Mouse (Mus musculus) forebrain, embryonic 14.5 days (tissue): ENCODE results near the gene Misp. TPM values are rescaled to one million over a fixed set of nuclear protein-coding genes. Genes with fewer than 3 reads are reported as not detected.

Source experiments
- ATAC-seq: fragments of 200-750 bp; cut with Nextera tagmentation; 2 replicates; pipeline ENCODE4 v1.8.0; 2017; ENCODE audit warnings: mild to moderate bottlenecking, moderate library complexity
- DNase-seq: peaks from one replicate; pipeline ENCODE4 v3.0.0-alpha.2; 2015; ENCODE audit warnings: low spot score
- H3K27ac ChIP-seq: fragments of 300-500 bp; sonication (generic); 2 replicates; pipeline ENCODE4 v1.5.1; 2014; ENCODE audit warnings: low read depth, mild to moderate bottlenecking, control low read depth, low read length, moderate library complexity
- H3K27me3 ChIP-seq: fragments of 300-500 bp; sonication (generic); replicated peaks from 2 replicates; pipeline ENCODE4 v1.6.1; 2014; ENCODE audit warnings: low read length, control low read depth, mixed read lengths; ENCODE audit not compliant: control insufficient read depth, insufficient read depth
- H3K36me3 ChIP-seq: fragments of 300-500 bp; sonication (generic); 2 replicates; pipeline ENCODE4 v1.6.1; 2014; ENCODE audit warnings: low read length, control low read depth; ENCODE audit not compliant: control insufficient read depth, insufficient read depth
- H3K4me1 ChIP-seq: fragments of 300-500 bp; sonication (generic); 2 replicates; pipeline ENCODE4 v1.6.1; 2014; ENCODE audit warnings: antibody characterized with exemption, low read length, control low read depth; ENCODE audit not compliant: control insufficient read depth, insufficient read depth
- H3K4me2 ChIP-seq: fragments of 300-500 bp; sonication (generic); 2 replicates; pipeline ENCODE4 v1.6.1; 2014; ENCODE audit warnings: mild to moderate bottlenecking, control low read depth, low read length
- H3K4me3 ChIP-seq: fragments of 300-500 bp; sonication (generic); 2 replicates; pipeline ENCODE4 v1.5.1; 2014; ENCODE audit warnings: low read depth, low read length, control low read depth
- H3K9ac ChIP-seq: fragments of 300-500 bp; sonication (generic); 2 replicates; pipeline ENCODE4 v1.6.1; 2014; ENCODE audit warnings: mild to moderate bottlenecking, low read length, control low read depth, moderate library complexity
- H3K9me3 ChIP-seq: fragments of 300-500 bp; sonication (generic); replicated peaks from 2 replicates; pipeline ENCODE4 v1.6.1; 2016; ENCODE audit warnings: low read length, control low read depth, mixed read lengths; ENCODE audit not compliant: control insufficient read depth
- WGBS: fragments of 180-500 bp; shearing (Covaris S2); extraction: QIAGEN DNeasy Blood & Tissue Kit; methylation state at CpG from one replicate; pipeline ENCODE4 v1.1.7; 2014; 5-methylcytosine and 5-hydroxymethylcytosine counted together
- polyA plus RNA-seq: library from polyadenylated mRNA; unstranded; fragments of >200 nt; fragmentation: Nextera tagmentation; extraction: Ambion mirVana; gene quantifications from 2 replicates; pipeline ENCODE4 v1.2.1, GENCODE M21; 2014

Misp gene
- polyA plus RNA-seq, 1 experiment from 2014 or later, result 0.41 TPM

- Histone ChIP-seq H3K4me3 (no peak overlapping the region), H3K9ac (0 out of 2 replicates have a peak overlapping the region, but pooled peaks have one; percentile 13), H3K4me1 (no peaks in the 10 kb centered on the region), H3K36me3 (peaks cover 38% of the 10 kb centered on the region), H3K4me2 (no peak overlapping the region), H3K27ac (no peak overlapping the region), H3K27me3 (no peaks in the 10 kb centered on the region), H3K9me3 (no peaks in the 10 kb centered on the region)
- DNase-seq (no peak), ATAC-seq (no peak)
- WGBS, result 25% methylated on average over 17 of the region's 17 CpGs
Measured at GRCm38 (mm10) chr10:79822372-79822771, 1.6 kb downstream of the Misp start.

GRCm38 (mm10) chr10:79823011-79823410 is 2.2 kb downstream of the Misp start:
- H3K4me2 ChIP-seq, result no peak overlapping the region
- no peak overlapping the region for H3K4me3 ChIP-seq
- H3K4me1 ChIP-seq, result no peaks in the 10 kb centered on the region
- peaks cover 32% of the 10 kb centered on the region for H3K36me3 ChIP-seq
- H3K9me3 ChIP-seq, result no peaks in the 10 kb centered on the region
- no peak for DNase-seq
- 77% methylated on average over 6 of the region's 6 CpGs for WGBS
- H3K9ac ChIP-seq, result no peak overlapping the region
- no peak overlapping the region for H3K27ac ChIP-seq
- ATAC-seq, result no peak
- no peaks in the 10 kb centered on the region for H3K27me3 ChIP-seq

- Histone ChIP-seq H3K9ac (no peak overlapping the region), H3K9me3 (no peaks in the 10 kb centered on the region), H3K27ac (no peak overlapping the region)
Measured at GRCm38 (mm10) chr10:79824413-79824812, 3.6 kb downstream of the Misp start.

GRCm38 (mm10) chr10:79831583-79831982 is 10.8 kb downstream of the Misp start:
- no peak overlapping the region for H3K4me2 ChIP-seq
- H3K4me1 ChIP-seq, result no peaks in the 10 kb centered on the region
- ATAC-seq (no peak), DNase-seq (no peak)
- H3K4me3 ChIP-seq, result no peak overlapping the region
- no peak overlapping the region for H3K27ac ChIP-seq
- 92% methylated on average over 3 of the region's 3 CpGs for whole genome bisulfite sequencing
- no peaks in the 10 kb centered on the region for H3K36me3 ChIP-seq
- H3K27me3 ChIP-seq, result no peaks in the 10 kb centered on the region
- H3K9ac ChIP-seq, result no peak overlapping the region
- no peaks in the 10 kb centered on the region for H3K9me3 ChIP-seq

More at GRCm38 (mm10) chr10:79824413-79824812, 3.6 kb downstream of the Misp start:
- DNase-seq (no peak), ATAC-seq (no peak)
- 72% methylated on average over 6 of the region's 6 CpGs for WGBS
- H3K36me3 ChIP-seq, result peaks cover 18% of the 10 kb centered on the region
- no peaks in the 10 kb centered on the region for H3K4me1 ChIP-seq
- no peaks in the 10 kb centered on the region for H3K27me3 ChIP-seq
- no peak overlapping the region for H3K4me3 ChIP-seq
- no peak overlapping the region for H3K4me2 ChIP-seq

GRCm38 (mm10) chr10:79832026-79832785 is 11.4 kb downstream of the Misp start:
- no peak for DNase-seq
- Histone ChIP-seq H3K27me3 (no peaks in the 10 kb centered on the region), H3K9me3 (no peaks in the 10 kb centered on the region)

GRCm38 (mm10) chr10:79832786-79833181 is 12.0 kb downstream of the Misp start:
- H3K4me3 ChIP-seq, result no peak overlapping the region
- DNase-seq, result no peak
- no peaks in the 10 kb centered on the region for H3K27me3 ChIP-seq
- 81% methylated on average over 9 of the region's 9 CpGs for WGBS
- H3K4me2 ChIP-seq, result no peak overlapping the region
- H3K9me3 ChIP-seq, result no peaks in the 10 kb centered on the region
- no peak overlapping the region for H3K27ac ChIP-seq
- no peak for ATAC-seq
- H3K9ac ChIP-seq, result no peak overlapping the region
- no peaks in the 10 kb centered on the region for H3K4me1 ChIP-seq
- H3K36me3 ChIP-seq, result no peaks in the 10 kb centered on the region

More at GRCm38 (mm10) chr10:79832026-79832785, 11.4 kb downstream of the Misp start:
- Histone ChIP-seq H3K36me3 (no peaks in the 10 kb centered on the region), H3K4me2 (no peak overlapping the region), H3K27ac (no peak overlapping the region), H3K9ac (no peak overlapping the region), H3K4me3 (no peak overlapping the region), H3K4me1 (no peaks in the 10 kb centered on the region)
- ATAC-seq, result no peak
- 58% methylated on average over 7 of the region's 7 CpGs for WGBS

GRCm38 (mm10) chr10:79834769-79835398 is 14.1 kb downstream of the Misp start:
- H3K27ac ChIP-seq, result no peak overlapping the region
- no peaks in the 10 kb centered on the region for H3K36me3 ChIP-seq
- ATAC-seq (peak; percentile 81), DNase-seq (peak; percentile 86)
- no peak overlapping the region for H3K4me2 ChIP-seq
- WGBS, result 29% methylated on average over 9 of the region's 9 CpGs
- no peaks in the 10 kb centered on the region for H3K27me3 ChIP-seq
- no peak overlapping the region for H3K9ac ChIP-seq
- H3K4me3 ChIP-seq, result no peak overlapping the region
- H3K9me3 ChIP-seq, result no peaks in the 10 kb centered on the region
- H3K4me1 ChIP-seq, result no peaks in the 10 kb centered on the region

- Histone ChIP-seq H3K27ac (no peak overlapping the region), H3K4me3 (no peak overlapping the region), H3K36me3 (no peaks in the 10 kb centered on the region), H3K4me2 (no peak overlapping the region), H3K4me1 (no peaks in the 10 kb centered on the region; the same call in 1 of the 2 replicates), H3K9me3 (no peaks in the 10 kb centered on the region), H3K27me3 (no peaks in the 10 kb centered on the region), H3K9ac (no peak overlapping the region)
- no peak for ATAC-seq
- DNase-seq, result no peak
- WGBS, result 97% methylated on average over 3 of the region's 3 CpGs
Measured at GRCm38 (mm10) chr10:79836918-79837317, 16.1 kb downstream of the Misp start.

- H3K36me3 ChIP-seq, result no peaks in the 10 kb centered on the region
- H3K27me3 ChIP-seq, result no peaks in the 10 kb centered on the region
- no peak overlapping the region for H3K9ac ChIP-seq
- H3K4me2 ChIP-seq, result no peak overlapping the region
- 82% methylated on average over 2 of the region's 2 CpGs for WGBS
- no peak overlapping the region for H3K27ac ChIP-seq
- ATAC-seq, result no peak
- H3K4me1 ChIP-seq, result no peaks in the 10 kb centered on the region; the same call in 1 of the 2 replicates
- DNase-seq, result no peak
- H3K4me3 ChIP-seq, result no peak overlapping the region
- H3K9me3 ChIP-seq, result no peaks in the 10 kb centered on the region
Measured at GRCm38 (mm10) chr10:79838151-79838550, 17.4 kb downstream of the Misp start.
